Mouse (Mus musculus) CH12.LX (cell line): ENCODE measurements around the gene Ext2. TPM values are rescaled to one million over a fixed set of nuclear protein-coding genes. Genes with fewer than 3 reads are reported as not detected.

Source experiments
- DNase-seq: peaks from one replicate; pipeline ENCODE4 v3.0.0-alpha.2; 2013; ENCODE audit errors: extremely low read depth
- H3K27ac ChIP-seq: 2 replicates; pipeline ENCODE4 v1.5.1; 2012; ENCODE audit warnings: low read depth, mild to moderate bottlenecking, control low read depth, moderate library complexity; ENCODE audit not compliant: insufficient read depth
- H3K27me3 ChIP-seq: replicated peaks from 2 replicates; pipeline ENCODE3; 2012; ENCODE audit warnings: inconsistent platforms
- H3K36me3 ChIP-seq, 2 experiments: replicated peaks in 1 of 2; 2 replicates each; pipeline versions ENCODE3 to v1.6.1; 2012; ENCODE audit warnings: inconsistent platforms in 1 of 2, low read length in 1 of 2, mild to moderate bottlenecking in 1 of 2, mixed read lengths in 1 of 2, moderate library complexity in 1 of 2; ENCODE audit not compliant: control insufficient read depth in 1 of 2, insufficient read depth in 1 of 2
- H3K4me1 ChIP-seq, 2 experiments: 2 replicates each; pipeline ENCODE4 v1.6.1; 2012; ENCODE audit warnings: inconsistent platforms in 1 of 2, moderate library complexity in 1 of 2; ENCODE audit not compliant: insufficient read depth in 2 of 2, control insufficient read depth in 1 of 2
- H3K4me2 ChIP-seq: 2 replicates; pipeline ENCODE4 v1.6.1; 2012; ENCODE audit warnings: low read depth, mild to moderate bottlenecking, control low read depth; ENCODE audit not compliant: poor library complexity, insufficient read depth, severe bottlenecking
- H3K4me3 ChIP-seq, 3 experiments: fragments of 150-350 bp in 1 of 3; sonication (generic) in 1 of 3; replicated peaks in 1 of 3; 2 replicates each; pipeline versions ENCODE3 to v1.5.1; 2011 to 2012; ENCODE audit warnings: low read depth in 2 of 3, low read length in 2 of 3, mild to moderate bottlenecking in 2 of 3, moderate library complexity in 2 of 3, control low read depth in 1 of 3, improper control_type of control experiment in 1 of 3, inconsistent platforms in 1 of 3, mixed read lengths in 1 of 3; ENCODE audit not compliant: poor library complexity in 1 of 3
- H3K79me2 ChIP-seq: replicated peaks from 2 replicates; pipeline ENCODE4 v1.6.1; 2012; ENCODE audit warnings: mild to moderate bottlenecking, moderate library complexity; ENCODE audit not compliant: control insufficient read depth, poor library complexity, insufficient read depth, severe bottlenecking; ENCODE audit errors: extremely low read depth
- H3K9ac ChIP-seq: 2 replicates; pipeline ENCODE4 v1.6.1; 2012; ENCODE audit warnings: low read depth, mild to moderate bottlenecking, control low read depth, moderate library complexity; ENCODE audit not compliant: insufficient read depth
- H3K9me3 ChIP-seq: replicated peaks from 2 replicates; pipeline ENCODE3; 2012; ENCODE audit warnings: low read length, inconsistent platforms, mixed read lengths
- CHD1 ChIP-seq: IDR thresholded peaks from 2 replicates; pipeline ENCODE4 v1.6.1; 2012; ENCODE audit warnings: low read depth, low read length, improper control_type of control experiment, inconsistent platforms
- CHD2 ChIP-seq: IDR thresholded peaks from 2 replicates; pipeline ENCODE4 v1.6.1; 2011; ENCODE audit warnings: low read length, improper control_type of control experiment
- ELF1 ChIP-seq: IDR thresholded peaks from 2 replicates; pipeline ENCODE4 v1.6.1; 2014; ENCODE audit warnings: low read depth, mild to moderate bottlenecking, inconsistent platforms, low read length, improper control_type of control experiment
- ETS1 ChIP-seq: conservative IDR thresholded peaks from 2 replicates; pipeline ENCODE4 v1.6.1; 2012; ENCODE audit warnings: low read depth, mild to moderate bottlenecking, inconsistent platforms, low read length, improper control_type of control experiment, moderate library complexity
- GABPA ChIP-seq: IDR thresholded peaks from 2 replicates; pipeline ENCODE4 v1.6.1; 2012; ENCODE audit warnings: low read depth, low read length, improper control_type of control experiment, inconsistent platforms; ENCODE audit not compliant: insufficient replicate concordance
- MAFK ChIP-seq: IDR thresholded peaks from 2 replicates; pipeline ENCODE4 v1.6.1; 2011; ENCODE audit warnings: low read length, improper control_type of control experiment; ENCODE audit not compliant: insufficient replicate concordance
- MAX ChIP-seq: IDR thresholded peaks from 2 replicates; pipeline ENCODE4 v1.6.1; 2011; ENCODE audit warnings: low read length, improper control_type of control experiment
- MAZ ChIP-seq: IDR thresholded peaks from 2 replicates; pipeline ENCODE4 v1.6.1; 2012; ENCODE audit warnings: low read depth, mild to moderate bottlenecking, inconsistent platforms, low read length, improper control_type of control experiment, moderate library complexity
- MEF2A ChIP-seq: IDR thresholded peaks from 2 replicates; pipeline ENCODE4 v1.6.1; 2014; ENCODE audit warnings: low read depth, mild to moderate bottlenecking, inconsistent platforms, low read length, improper control_type of control experiment, borderline replicate concordance
- MXI1 ChIP-seq: IDR thresholded peaks from 2 replicates; pipeline ENCODE4 v1.6.1; 2011; ENCODE audit warnings: mild to moderate bottlenecking, low read depth, low read length, improper control_type of control experiment
- NRF1 ChIP-seq: IDR thresholded peaks from 2 replicates; pipeline ENCODE4 v1.6.1; 2014; ENCODE audit warnings: low read depth, mild to moderate bottlenecking, inconsistent platforms, low read length, improper control_type of control experiment, moderate library complexity
- RAD21 ChIP-seq: IDR thresholded peaks from 2 replicates; pipeline ENCODE4 v1.6.1; 2011; ENCODE audit warnings: low read depth, mild to moderate bottlenecking, low read length, improper control_type of control experiment, moderate library complexity
- TBP ChIP-seq: conservative IDR thresholded peaks from 2 replicates; pipeline ENCODE4 v1.6.1; 2011; ENCODE audit warnings: low read depth, low read length, improper control_type of control experiment
- USF1 ChIP-seq: IDR thresholded peaks from 2 replicates; pipeline ENCODE4 v1.6.1; 2014; ENCODE audit warnings: low read depth, mild to moderate bottlenecking, inconsistent platforms, low read length, improper control_type of control experiment
- ZC3H11A ChIP-seq: IDR thresholded peaks from 2 replicates; pipeline ENCODE4 v1.6.1; 2012; ENCODE audit warnings: low read depth, mild to moderate bottlenecking, inconsistent platforms, low read length, improper control_type of control experiment
- ZNF384 ChIP-seq: IDR thresholded peaks from 2 replicates; pipeline ENCODE4 v1.6.1; 2012; ENCODE audit warnings: low read depth, low read length, improper control_type of control experiment, inconsistent platforms
- dilution Hi-C: fragments of 300-500 bp; cut with MboI; formaldehyde crosslinking; loops from 2 replicates; pipeline ENCODE4 v1.14.3; 2020; ENCODE audit warnings: low sequenced_read_pairs; ENCODE audit not compliant: extremely low pct_unique_long_range_greater_than_20kb, extremely low pct_ligation_motif_present
- in situ Hi-C: fragments of 300-500 bp; cut with MboI; formaldehyde crosslinking; loops from 3 replicates; pipeline ENCODE4 v1.14.3; 2019; ENCODE audit warnings: low sequenced_read_pairs, low pct_ligation_motif_present, low pct_unique_long_range_greater_than_20kb, mixed read lengths
- polyA plus RNA-seq: library from polyadenylated mRNA; unstranded; fragments of >175 nt; gene quantifications from 2 replicates; pipeline ENCODE4 v1.2.1, GENCODE M21; 2012; ENCODE audit warnings: low read depth; ENCODE audit not compliant: insufficient read length
- total RNA-seq, 2 experiments: library from RNA; depleted of rRNA; stranded (reverse); fragments of 300-350 nt in 1 of 2; fragments of >200 nt in 1 of 2; gene quantifications; 2 replicates each; pipeline ENCODE4 v1.2.3; 2012 to 2014

The Ext2 gene
- total and polyA plus RNA-seq, 3 experiments: 20.2 to 33.1 (median 26.9) TPM

DNA sequence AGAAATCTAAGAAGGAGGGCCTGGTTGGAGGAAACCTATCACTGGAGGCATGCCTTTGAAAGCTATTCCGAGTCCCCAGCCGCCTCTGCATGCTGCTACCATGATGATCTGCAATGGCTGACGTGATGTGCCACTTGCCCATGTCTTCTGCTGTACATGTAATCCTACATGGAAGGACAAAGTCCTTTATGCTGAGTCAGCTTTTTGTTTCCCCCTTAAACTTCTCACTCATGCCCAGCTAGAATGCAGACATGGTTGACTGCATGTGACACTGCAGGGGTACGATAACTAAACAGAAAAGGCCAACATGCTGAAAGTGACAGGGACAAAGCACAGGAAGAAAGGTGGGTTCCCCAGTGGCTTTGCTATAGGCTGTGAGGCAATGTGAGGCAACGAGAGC, 56.6 kb downstream of the Ext2 start:
- peaks cover 2 to 31% of the 10 kb centered on the region in 2 experiments; a peak in 3 of 4 replicates for H3K4me1 ChIP-seq
- no peak for TF ChIP-seq CHD2
- peak; percentile 96 for TF ChIP-seq MAFK
- no peaks in the 10 kb centered on the region for H3K27me3 ChIP-seq
- H3K36me3 ChIP-seq: peaks cover 2 to 41% of the 10 kb centered on the region in 2 experiments
- H3K27ac ChIP-seq: no peak overlapping the region
- dilution Hi-C loops (no loop called here), in situ Hi-C loops (loop anchor here (25.0 kb wide), 1 partner anchor 553 kb away; no protein-coding TSS in a partner anchor)
- H3K9ac ChIP-seq: no peak overlapping the region
- no peak overlapping the region for H3K4me2 ChIP-seq
- no peak for DNase-seq
- H3K4me3 ChIP-seq: no peak overlapping the region
- H3K9me3 ChIP-seq: no peaks in the 10 kb centered on the region
- H3K79me2 ChIP-seq: no peaks in the 10 kb centered on the region

DNA sequence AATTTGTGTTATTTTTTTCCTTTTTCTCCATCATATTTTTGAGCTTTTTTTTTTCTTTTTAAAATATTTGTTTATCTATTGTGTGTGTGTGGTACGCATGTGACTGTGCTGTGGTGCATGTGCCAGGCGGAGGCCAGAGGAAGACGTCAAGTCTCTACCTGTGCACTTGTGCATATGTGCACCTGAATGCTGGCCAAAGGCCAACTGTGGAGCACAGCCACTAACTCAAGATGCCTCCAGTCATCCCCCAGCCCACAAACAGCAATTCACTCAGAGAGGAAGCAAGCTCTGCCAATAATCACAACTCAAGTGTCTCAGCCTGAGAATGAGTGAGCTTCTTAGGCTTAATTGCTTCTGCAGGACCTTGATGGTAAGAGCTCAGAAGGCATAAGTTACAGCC, 58.2 kb downstream of the Ext2 start:
- H3K4me3 ChIP-seq: no peak overlapping the region
- in situ Hi-C loops (loop anchor here (25.0 kb wide), 1 partner anchor 552 kb away; no protein-coding TSS in a partner anchor), dilution Hi-C loops (no loop called here)
- H3K4me2 ChIP-seq: no peak overlapping the region
- peaks cover 7 to 36% of the 10 kb centered on the region in 2 experiments for H3K4me1 ChIP-seq
- no peaks in the 10 kb centered on the region for H3K9me3 ChIP-seq
- H3K27ac ChIP-seq: no peak overlapping the region
- H3K79me2 ChIP-seq: no peaks in the 10 kb centered on the region
- no peaks in the 10 kb centered on the region for H3K27me3 ChIP-seq
- H3K36me3 ChIP-seq: peaks cover 2 to 39% of the 10 kb centered on the region in 2 experiments
- TF ChIP-seq MEF2A: no peak
- TF ChIP-seq RAD21: no peak
- TF ChIP-seq CHD2: no peak
- no peak for TF ChIP-seq MXI1
- TF ChIP-seq CHD1: no peak
- no peak for TF ChIP-seq ELF1
- no peak for TF ChIP-seq TBP
- no peak for TF ChIP-seq MAZ
- no peak for TF ChIP-seq GABPA
- no peak for TF ChIP-seq ZNF384
- TF ChIP-seq USF1: no peak
- no peak for TF ChIP-seq ZC3H11A
- no peak for TF ChIP-seq ETS1
- no peak for TF ChIP-seq NRF1
- TF ChIP-seq MAX: no peak
- no peak for DNase-seq
- no peak overlapping the region for H3K9ac ChIP-seq
